Mouse (Mus musculus): ENCODE results near the gene Gm28308. TPM values are rescaled to one million over a fixed set of nuclear protein-coding genes. Genes with fewer than 3 reads are reported as not detected.

The Gm28308 gene
- polyA plus RNA-seq, 1 experiment: not detected

GRCm38 (mm10) chr6:52205638-52206621, 7.2 kb downstream of the Gm28308 start:
- Histone ChIP-seq H3K4me1 (ENCODE audit: control insufficient read depth) (no peaks in the 10 kb centered on the region), H3K36me3 (ENCODE audit: control insufficient read depth) (no peaks in the 10 kb centered on the region), H3K27me3 (ENCODE audit: control insufficient read depth) (peaks cover 100% of the 10 kb centered on the region), H3K9me3 (ENCODE audit: control insufficient read depth, low read length) (no peaks in the 10 kb centered on the region; the same call in 1 of the 2 replicates), H3K4me3 (replicated peaks) (no peak overlapping the region)
- no peak for TF ChIP-seq TAL1 (IDR thresholded peaks at IDR 0.05; ENCODE audit: low read length)
- no peak for TF ChIP-seq GATA1 (IDR thresholded peaks at IDR 0.05; ENCODE audit: low read length)

- H3K36me3 ChIP-seq (ENCODE audit: control insufficient read depth): no peaks in the 10 kb centered on the region
- H3K4me1 ChIP-seq (ENCODE audit: control insufficient read depth): no peaks in the 10 kb centered on the region
- no peaks in the 10 kb centered on the region; the same call in 1 of the 2 replicates for H3K9me3 ChIP-seq (ENCODE audit: control insufficient read depth, low read length)
- TF ChIP-seq TAL1 (IDR thresholded peaks at IDR 0.05; ENCODE audit: low read length) (no peak), GATA1 (IDR thresholded peaks at IDR 0.05; ENCODE audit: low read length) (no peak)
- H3K4me3 ChIP-seq (replicated peaks): no peak overlapping the region
- peaks cover 100% of the 10 kb centered on the region for H3K27me3 ChIP-seq (ENCODE audit: control insufficient read depth)
These were observed 7.9 kb downstream of the Gm28308 start for GRCm38 (mm10) chr6:52205221-52205620.

GRCm38 (mm10) chr6:52204050-52204752, 8.9 kb downstream of the Gm28308 start, which contains the start of gene Hoxa5:
Gene Hoxa5, minus strand, starts transcription at chr6:52204587.
- H3K4me3 ChIP-seq (replicated peaks): no peak within 1 kb of the TSS
- H3K4me1 ChIP-seq (ENCODE audit: control insufficient read depth): no peaks in the 10 kb centered on the region
- no peaks in the 10 kb centered on the region for H3K36me3 ChIP-seq (ENCODE audit: control insufficient read depth)
- no peak for TF ChIP-seq GATA1 (IDR thresholded peaks at IDR 0.05; ENCODE audit: low read length)
- H3K9me3 ChIP-seq (ENCODE audit: control insufficient read depth, low read length): no peaks in the 10 kb centered on the region; the same call in 1 of the 2 replicates
- H3K27me3 ChIP-seq (ENCODE audit: control insufficient read depth): peaks cover 100% of the 10 kb centered on the region

- no peaks in the 10 kb centered on the region for H3K4me1 ChIP-seq (ENCODE audit: control insufficient read depth)
- no peaks in the 10 kb centered on the region for H3K36me3 ChIP-seq (ENCODE audit: control insufficient read depth)
- peaks cover 99% of the 10 kb centered on the region for H3K27me3 ChIP-seq (ENCODE audit: control insufficient read depth)
- H3K4me3 ChIP-seq (replicated peaks): no peak overlapping the region
- no peak for TF ChIP-seq TAL1 (IDR thresholded peaks at IDR 0.05; ENCODE audit: low read length)
- TF ChIP-seq GATA1 (IDR thresholded peaks at IDR 0.05; ENCODE audit: low read length): no peak
- no peaks in the 10 kb centered on the region for H3K9me3 ChIP-seq (ENCODE audit: control insufficient read depth, low read length)
These were observed 9.6 kb downstream of the Gm28308 start for GRCm38 (mm10) chr6:52203371-52204049.

GRCm38 (mm10) chr6:52203121-52203370, 10.1 kb downstream of the Gm28308 start:
- no peaks in the 10 kb centered on the region for H3K36me3 ChIP-seq (ENCODE audit: control insufficient read depth)
- H3K9me3 ChIP-seq (ENCODE audit: control insufficient read depth, low read length): no peaks in the 10 kb centered on the region
- peaks cover 99% of the 10 kb centered on the region for H3K27me3 ChIP-seq (ENCODE audit: control insufficient read depth)
- H3K4me1 ChIP-seq (ENCODE audit: control insufficient read depth): no peaks in the 10 kb centered on the region
- TF ChIP-seq TAL1 (IDR thresholded peaks at IDR 0.05; ENCODE audit: low read length): no peak
- no peak for TF ChIP-seq GATA1 (IDR thresholded peaks at IDR 0.05; ENCODE audit: low read length)
- H3K4me3 ChIP-seq (replicated peaks): no peak overlapping the region

GRCm38 (mm10) chr6:52202362-52203120, 10.6 kb downstream of the Gm28308 start:
- no peaks in the 10 kb centered on the region for H3K4me1 ChIP-seq (ENCODE audit: control insufficient read depth)
- peaks cover 99% of the 10 kb centered on the region for H3K27me3 ChIP-seq (ENCODE audit: control insufficient read depth)
- H3K9me3 ChIP-seq (ENCODE audit: control insufficient read depth, low read length): no peaks in the 10 kb centered on the region
- no peak overlapping the region for H3K4me3 ChIP-seq (replicated peaks)
- no peaks in the 10 kb centered on the region for H3K36me3 ChIP-seq (ENCODE audit: control insufficient read depth)
- TF ChIP-seq GATA1 (IDR thresholded peaks at IDR 0.05; ENCODE audit: low read length) (no peak), TAL1 (IDR thresholded peaks at IDR 0.05; ENCODE audit: low read length) (no peak)

GRCm38 (mm10) chr6:52201269-52201668, 11.9 kb downstream of the Gm28308 start:
- no peak for TF ChIP-seq GATA1 (IDR thresholded peaks at IDR 0.05; ENCODE audit: low read length)
- no peak for TF ChIP-seq TAL1 (IDR thresholded peaks at IDR 0.05; ENCODE audit: low read length)
- Histone ChIP-seq H3K9me3 (ENCODE audit: control insufficient read depth, low read length) (no peaks in the 10 kb centered on the region), H3K4me1 (ENCODE audit: control insufficient read depth) (no peaks in the 10 kb centered on the region), H3K4me3 (replicated peaks) (no peak overlapping the region), H3K36me3 (ENCODE audit: control insufficient read depth) (no peaks in the 10 kb centered on the region), H3K27me3 (ENCODE audit: control insufficient read depth) (peaks cover 99% of the 10 kb centered on the region)

GRCm38 (mm10) chr6:52200751-52201250, 12.3 kb downstream of the Gm28308 start:
- no peaks in the 10 kb centered on the region for H3K9me3 ChIP-seq (ENCODE audit: control insufficient read depth, low read length)
- H3K27me3 ChIP-seq (ENCODE audit: control insufficient read depth): peaks cover 99% of the 10 kb centered on the region
- TF ChIP-seq GATA1 (IDR thresholded peaks at IDR 0.05; ENCODE audit: low read length) (no peak), TAL1 (IDR thresholded peaks at IDR 0.05; ENCODE audit: low read length) (no peak)
- no peaks in the 10 kb centered on the region for H3K4me1 ChIP-seq (ENCODE audit: control insufficient read depth)
- H3K4me3 ChIP-seq (replicated peaks): no peak overlapping the region
- H3K36me3 ChIP-seq (ENCODE audit: control insufficient read depth): no peaks in the 10 kb centered on the region
